Mouse (Mus musculus): ENCODE data around the gene Mecp2. TPM values are rescaled to one million over a fixed set of nuclear protein-coding genes. Genes with fewer than 3 reads are reported as not detected.

The Mecp2 gene
- polyA plus RNA-seq, 1 experiment from 2014 or later, result 10.8 TPM

DNA sequence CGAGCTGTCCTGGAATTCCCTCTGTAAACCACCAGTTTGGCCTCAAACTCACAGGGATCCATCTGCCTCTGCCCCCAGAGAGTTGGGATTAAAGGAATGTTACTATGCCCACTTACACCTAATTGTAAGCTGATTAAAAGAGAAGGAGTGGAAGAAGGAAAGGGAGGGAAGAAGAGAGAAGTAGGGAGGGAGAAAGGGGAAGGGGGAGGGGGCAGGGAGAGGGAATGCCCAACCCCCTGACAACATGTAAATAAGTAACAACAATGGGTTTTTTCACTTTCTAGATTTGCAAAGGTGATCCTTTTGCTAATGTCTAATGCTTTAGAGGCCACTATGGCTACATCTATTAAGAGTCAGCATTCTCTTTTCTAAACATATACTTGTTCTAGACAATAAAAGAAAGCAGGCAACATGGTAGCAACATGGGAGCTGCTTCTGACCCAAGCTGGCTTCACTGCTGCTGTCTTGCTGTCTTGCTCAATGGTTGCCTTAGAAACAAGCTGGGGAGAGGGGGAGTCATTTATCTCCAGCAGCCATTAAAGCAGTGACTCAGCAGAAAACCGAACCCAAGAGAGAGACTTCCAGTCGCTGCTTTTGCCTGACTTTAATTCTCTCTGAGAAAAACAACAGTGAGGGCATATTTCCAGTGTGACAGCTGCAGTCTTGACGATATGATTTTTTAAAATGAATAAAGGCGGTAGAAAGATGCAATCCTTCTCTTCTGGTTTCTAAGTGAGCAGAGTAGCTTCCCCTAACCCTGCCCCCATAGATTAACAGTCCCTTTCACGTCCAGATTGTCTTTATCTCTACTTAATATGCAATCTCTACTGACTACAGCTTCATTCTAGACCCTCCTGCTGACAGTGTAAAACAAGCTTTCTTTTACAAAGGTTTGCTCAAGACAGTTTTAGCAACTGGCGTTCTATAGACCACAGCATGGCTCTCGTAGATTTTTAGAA is 136.0 kb downstream of the Mecp2 start:
- H3K4me2 ChIP-seq (ENCODE audit: low read length), result peak overlapping the region; percentile 31
- H3K27me3 ChIP-seq (replicated peaks; ENCODE audit: control insufficient read depth, insufficient read depth, low read length), result no peaks in the 10 kb centered on the region
- no peaks in the 10 kb centered on the region for H3K9me3 ChIP-seq (ENCODE audit: control insufficient read depth, low read length)
- no peak overlapping the region for H3K4me3 ChIP-seq (ENCODE audit: low read length)
- no peak overlapping the region for H3K9ac ChIP-seq (ENCODE audit: low read depth, low read length)
- H3K4me1 ChIP-seq (ENCODE audit: control insufficient read depth, insufficient read depth, low read depth, low read length), result 0 out of 2 replicates have a peak, but pooled peaks cover 3% of the 10 kb centered on the region
- ATAC-seq, result peak; percentile 94
- H3K27ac ChIP-seq (ENCODE audit: low read depth, low read length), result peak overlapping the region; percentile 37
- 15% methylated on average over 8 of the region's 8 CpGs for WGBS
- H3K36me3 ChIP-seq (ENCODE audit: control insufficient read depth, insufficient read depth, low read length), result no peaks in the 10 kb centered on the region

DNA sequence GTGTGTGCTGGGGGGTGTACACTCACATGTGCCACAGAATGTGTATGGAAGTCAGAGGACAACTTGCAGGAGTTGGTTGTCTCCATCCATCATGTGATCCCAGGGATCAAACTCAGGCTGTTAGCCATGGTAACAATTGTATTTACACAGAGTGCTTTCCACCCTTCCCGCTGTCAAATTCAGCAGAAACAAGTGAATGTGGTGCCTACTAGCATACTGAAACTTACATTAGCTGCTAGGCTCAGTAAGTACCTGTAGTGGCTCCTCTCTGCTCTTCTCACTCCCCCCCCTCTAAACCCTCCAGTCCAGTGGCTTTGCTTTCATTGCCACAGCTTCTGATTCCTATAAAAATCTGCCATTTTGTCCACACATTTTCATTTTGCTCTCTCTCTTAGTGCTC is 157.4 kb downstream of the Mecp2 start:
- H3K9ac ChIP-seq (ENCODE audit: low read depth, low read length), result no peak overlapping the region
- no peaks in the 10 kb centered on the region for H3K36me3 ChIP-seq (ENCODE audit: control insufficient read depth, insufficient read depth, low read length)
- no peaks in the 10 kb centered on the region for H3K9me3 ChIP-seq (ENCODE audit: control insufficient read depth, low read length)
- 60% methylated on average over 1 of the region's 1 CpGs for WGBS
- no peak overlapping the region for H3K4me2 ChIP-seq (ENCODE audit: low read length)
- H3K4me3 ChIP-seq (ENCODE audit: low read length), result no peak overlapping the region
- no peak for ATAC-seq
- no peaks in the 10 kb centered on the region for H3K27me3 ChIP-seq (replicated peaks; ENCODE audit: control insufficient read depth, insufficient read depth, low read length)
- no peak overlapping the region for H3K27ac ChIP-seq (ENCODE audit: low read depth, low read length)
- H3K4me1 ChIP-seq (ENCODE audit: control insufficient read depth, insufficient read depth, low read depth, low read length), result no peaks in the 10 kb centered on the region

MicroRNAs within 50 kb of the gene (microRNA counts, 519-probe panel; counts per million panel counts)
- microRNA mmu-miR-718, result 969 counts per million, percentile 6 among the panel's probes with 10 or more counts

Small RNA genes lying within 50 kb of the gene (microRNA-seq; reads per million reads assigned to microRNA genes)
- gene Mir5132, result 0.83 reads per million
- not detected for gene Mir718

Other genes with a start within 250 kb of the Mecp2 start
- 0.11 and 0.20 TPM in 2 replicates for gene Avpr2, start 243.3 kb downstream of the Mecp2 start, polyA plus RNA-seq (2015; fragmentation: Nextera tagmentation; extraction: Ambion mirVana)
- gene L1cam, start 239.3 kb downstream of the Mecp2 start, polyA plus RNA-seq (2015; fragmentation: Nextera tagmentation; extraction: Ambion mirVana), result 109 and 139 TPM in 2 replicates
- gene Arhgap4, start 213.5 kb downstream of the Mecp2 start, polyA plus RNA-seq (2015; fragmentation: Nextera tagmentation; extraction: Ambion mirVana), result 2.7 TPM in 2 replicates
- gene Naa10, start 213.4 kb downstream of the Mecp2 start, polyA plus RNA-seq (2015; fragmentation: Nextera tagmentation; extraction: Ambion mirVana), result 89.5 and 92.9 TPM in 2 replicates
- gene Renbp, start 204.5 kb downstream of the Mecp2 start, polyA plus RNA-seq (2015; fragmentation: Nextera tagmentation; extraction: Ambion mirVana), result 15.2 and 16.8 TPM in 2 replicates
- gene Hcfc1, start 169.0 kb downstream of the Mecp2 start, polyA plus RNA-seq (2015; fragmentation: Nextera tagmentation; extraction: Ambion mirVana), result 38.1 and 44.2 TPM in 2 replicates
- 38.4 and 48.5 TPM in 2 replicates for gene Irak1, start 111.4 kb downstream of the Mecp2 start, polyA plus RNA-seq (2015; fragmentation: Nextera tagmentation; extraction: Ambion mirVana)
- gene Opn1mw, start 7.9 kb downstream of the Mecp2 start, polyA plus RNA-seq (2015; fragmentation: Nextera tagmentation; extraction: Ambion mirVana), result not detected in 2 replicates
- gene Tex28, start 32.5 kb upstream of the Mecp2 start, polyA plus RNA-seq (2015; fragmentation: Nextera tagmentation; extraction: Ambion mirVana), result not detected in 2 replicates
- 0.14 TPM in 1 of 2 replicates, not detected in the other for gene Tktl1, start 41.9 kb upstream of the Mecp2 start, polyA plus RNA-seq (2015; fragmentation: Nextera tagmentation; extraction: Ambion mirVana)
- 77.4 and 103 TPM in 2 replicates for gene Flna, start 114.5 kb upstream of the Mecp2 start, polyA plus RNA-seq (2015; fragmentation: Nextera tagmentation; extraction: Ambion mirVana)
- 13.1 and 14.8 TPM in 2 replicates for gene Emd, start 119.3 kb upstream of the Mecp2 start, polyA plus RNA-seq (2015; fragmentation: Nextera tagmentation; extraction: Ambion mirVana)
- gene Rpl10, start 135.4 kb upstream of the Mecp2 start, polyA plus RNA-seq (2015; fragmentation: Nextera tagmentation; extraction: Ambion mirVana), result 342 and 444 TPM in 2 replicates
- 78.4 and 79.0 TPM in 2 replicates for gene Taz, start 146.5 kb upstream of the Mecp2 start, polyA plus RNA-seq (2015; fragmentation: Nextera tagmentation; extraction: Ambion mirVana)
- gene Dnase1l1, start 147.0 kb upstream of the Mecp2 start, polyA plus RNA-seq (2015; fragmentation: Nextera tagmentation; extraction: Ambion mirVana), result 4.4 and 4.7 TPM in 2 replicates
- 331 and 347 TPM in 2 replicates for gene Atp6ap1, start 161.7 kb upstream of the Mecp2 start, polyA plus RNA-seq (2015; fragmentation: Nextera tagmentation; extraction: Ambion mirVana)
- gene Gdi1, start 169.6 kb upstream of the Mecp2 start, polyA plus RNA-seq (2015; fragmentation: Nextera tagmentation; extraction: Ambion mirVana), result 978 and 991 TPM in 2 replicates
- gene Fam50a, start 177.7 kb upstream of the Mecp2 start, polyA plus RNA-seq (2015; fragmentation: Nextera tagmentation; extraction: Ambion mirVana), result 61.5 and 61.7 TPM in 2 replicates
- 38.2 and 49.4 TPM in 2 replicates for gene Plxna3, start 193.7 kb upstream of the Mecp2 start, polyA plus RNA-seq (2015; fragmentation: Nextera tagmentation; extraction: Ambion mirVana)
- gene Lage3, start 218.3 kb upstream of the Mecp2 start, polyA plus RNA-seq (2015; fragmentation: Nextera tagmentation; extraction: Ambion mirVana), result 69.7 and 78.4 TPM in 2 replicates
- 72.9 and 74.6 TPM in 2 replicates for gene Ubl4a, start 237.9 kb upstream of the Mecp2 start, polyA plus RNA-seq (2015; fragmentation: Nextera tagmentation; extraction: Ambion mirVana)
- 7.5 and 8.2 TPM in 2 replicates for gene Slc10a3, start 238.0 kb upstream of the Mecp2 start, polyA plus RNA-seq (2015; fragmentation: Nextera tagmentation; extraction: Ambion mirVana)